Mouse (Mus musculus) left cerebral cortex, adult 18-20 months (tissue): Measurements from ENCODE around the gene Vmn1r197. TPM values are rescaled to one million over a fixed set of nuclear protein-coding genes. Genes with fewer than 3 reads are reported as not detected.
A peak's percentile ranks its signal among the peaks of the same experiment; 100 is the strongest.
"Not testable (repeated sequence)": the region's sequence is repeated elsewhere in the genome, so short reads cannot be mapped to it uniquely, and the experiment has no call there.

ENCODE experiments used
- DNase-seq, 2 experiments: peaks; one replicate each; pipeline ENCODE4 v3.0.0; 2021 to 2022; ENCODE audit warnings: low spot score in 2 of 2, mixed read lengths in 1 of 2
- long read RNA-seq, 2 experiments: library from polyadenylated mRNA; stranded (forward); transcript quantifications; one replicate each; pipeline ENCODE4 v2.0.0; 2021
- total RNA-seq, 2 experiments: library from RNA; stranded (reverse); gene quantifications; 2 replicates each; pipeline ENCODE4 v1.2.3; 2021

Gene Vmn1r197
- total RNA-seq = not detected
- long read RNA-seq, experiment 1 = 0 reads
- long read RNA-seq, experiment 2 = 0 reads

DNA sequence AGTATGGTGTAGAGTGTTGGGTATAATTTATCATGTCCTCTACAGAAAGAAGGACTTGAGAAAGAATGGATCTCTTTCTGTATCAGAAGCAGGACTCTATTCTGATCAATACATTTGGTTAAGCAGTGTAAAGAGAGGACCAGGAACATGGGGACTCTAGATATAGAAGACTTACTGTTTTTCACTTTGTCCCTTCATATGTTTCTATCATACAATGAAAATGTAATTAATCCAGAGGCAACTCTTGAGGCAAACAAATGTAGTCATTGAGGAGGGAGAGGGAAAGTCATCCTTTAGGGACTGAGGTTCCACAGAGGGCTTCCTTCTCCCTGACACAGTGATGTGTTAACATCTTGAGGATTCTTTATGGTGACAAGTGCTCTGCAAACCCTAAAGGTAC, at the start of gene Vmn1r197:
Gene Vmn1r197, plus strand, starts transcription at position 301 of the 400 bp plus-strand sequence.
- DNase-seq = no peak

- DNase-seq = no peak
These were observed 39.8 kb upstream of the Vmn1r197 start for GRCm38 (mm10) chr13:22284578-22284977.

DNA sequence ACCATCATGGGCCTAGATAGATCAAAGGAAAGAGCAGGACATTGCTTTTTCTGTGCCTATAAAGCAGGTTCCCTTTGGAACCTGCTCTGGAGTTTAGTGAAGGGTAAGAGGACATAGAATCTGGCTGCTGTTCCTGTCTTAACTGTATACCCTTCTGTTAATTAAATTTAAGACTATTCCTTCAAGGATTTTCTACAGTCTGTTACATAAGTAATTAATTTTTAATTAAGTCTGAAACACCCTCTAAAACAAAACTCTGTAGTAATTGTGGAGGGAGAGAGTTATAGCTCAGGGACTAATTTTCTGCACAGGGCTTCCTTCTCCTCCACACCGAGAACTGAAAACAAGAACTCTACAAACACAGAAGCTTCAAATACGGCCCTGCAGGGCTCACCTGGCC, 34.8 kb upstream of the Vmn1r197 start, which contains the start of gene Vmn1r196:
Gene Vmn1r196, plus strand, starts transcription at position 301 of the 400 bp plus-strand sequence.
- DNase-seq = no peak

DNA sequence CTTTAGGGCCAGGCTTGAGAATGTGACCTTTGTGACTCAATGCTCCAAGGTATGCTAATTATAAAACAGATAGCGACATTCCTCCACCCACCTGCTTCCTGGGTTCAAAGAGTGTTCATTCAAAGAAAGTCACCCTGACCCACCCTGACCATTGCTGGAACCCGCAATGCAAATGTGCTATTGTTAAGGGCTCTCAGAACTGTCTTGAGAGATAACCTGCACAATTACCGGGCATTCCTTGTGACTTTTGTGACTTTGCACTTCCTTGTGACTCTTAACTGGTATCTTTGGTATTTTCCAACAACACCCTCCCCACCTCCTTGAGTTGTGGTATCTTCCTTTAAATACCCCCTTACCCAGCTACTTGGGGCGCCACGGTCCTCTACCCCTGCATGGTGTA, 16.3 kb upstream of the Vmn1r197 start:
- not testable (repeated sequence) for DNase-seq

DNA sequence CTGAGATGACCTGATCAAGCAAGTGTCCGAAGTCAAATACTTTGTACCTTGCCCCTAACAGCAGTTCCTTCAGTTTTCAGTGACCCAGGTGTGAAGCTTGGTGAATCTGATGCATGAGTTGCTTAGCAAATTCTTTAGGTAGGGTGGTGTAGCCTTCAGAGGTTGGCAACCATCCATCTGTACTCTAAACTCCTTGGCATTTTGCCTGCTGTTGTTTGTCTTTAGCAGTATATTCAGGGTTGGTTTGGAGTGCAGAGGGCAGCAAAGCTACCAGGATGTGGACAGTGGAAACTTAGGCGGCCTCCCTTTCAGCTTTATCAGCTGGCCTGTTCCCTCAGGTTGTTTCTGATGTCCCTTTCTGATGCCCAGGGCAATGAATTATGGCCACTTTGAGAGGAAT, 9.0 kb upstream of the Vmn1r197 start:
- no peak for DNase-seq

GRCm38 (mm10) chr13:22317366-22317765, 7.0 kb upstream of the Vmn1r197 start:
- DNase-seq = no peak

DNA sequence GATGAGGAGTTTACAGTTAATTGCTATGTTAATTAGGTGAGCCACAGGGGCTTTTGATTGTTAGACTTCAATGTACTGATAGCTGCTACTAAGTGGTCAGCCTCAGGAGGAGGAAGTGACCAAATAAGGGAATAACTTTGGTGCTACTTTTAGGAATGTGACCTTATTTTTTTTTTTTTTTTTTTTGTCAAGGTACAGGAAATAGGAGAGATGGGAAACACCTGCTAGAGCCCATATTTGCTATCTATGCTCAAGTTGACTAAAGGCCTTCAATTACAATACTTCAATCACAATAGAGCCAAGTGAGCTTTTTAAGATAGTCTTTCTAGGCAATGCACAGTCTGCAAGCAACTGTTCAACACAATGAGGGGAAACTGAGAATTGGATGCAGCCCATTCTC, 4.3 kb upstream of the Vmn1r197 start:
- no peak for DNase-seq

GRCm38 (mm10) chr13:22333269-22333668, 8.9 kb downstream of the Vmn1r197 start:
- DNase-seq = no peak

- DNase-seq = no peak
These were observed 11.2 kb downstream of the Vmn1r197 start for GRCm38 (mm10) chr13:22335565-22335964.

- DNase-seq = no peak
These were observed 25.7 kb downstream of the Vmn1r197 start, which contains the start of gene Vmn1r198 for GRCm38 (mm10) chr13:22350064-22350463. Vmn1r198 (plus strand) TSS chr13:22350364.

DNA sequence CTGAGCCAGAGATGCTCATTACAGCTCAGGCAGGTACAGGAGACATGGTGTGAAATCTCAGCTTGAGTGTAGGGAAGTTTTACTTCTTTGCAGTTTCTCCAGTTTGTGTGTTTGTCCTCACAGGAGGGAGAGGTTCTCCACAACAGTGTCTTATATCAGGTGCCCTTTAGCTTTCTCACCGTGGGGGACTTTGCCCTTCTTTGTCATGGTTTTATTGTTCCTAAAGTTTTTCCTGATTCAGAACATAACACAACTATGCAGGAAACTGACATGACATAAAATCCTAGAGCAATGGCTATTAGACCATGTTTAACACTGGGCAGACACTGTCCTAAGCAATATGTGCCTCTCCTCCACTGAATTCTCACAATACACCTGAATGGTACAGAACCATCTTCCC, 26.4 kb downstream of the Vmn1r197 start:
- no peak for DNase-seq

DNA sequence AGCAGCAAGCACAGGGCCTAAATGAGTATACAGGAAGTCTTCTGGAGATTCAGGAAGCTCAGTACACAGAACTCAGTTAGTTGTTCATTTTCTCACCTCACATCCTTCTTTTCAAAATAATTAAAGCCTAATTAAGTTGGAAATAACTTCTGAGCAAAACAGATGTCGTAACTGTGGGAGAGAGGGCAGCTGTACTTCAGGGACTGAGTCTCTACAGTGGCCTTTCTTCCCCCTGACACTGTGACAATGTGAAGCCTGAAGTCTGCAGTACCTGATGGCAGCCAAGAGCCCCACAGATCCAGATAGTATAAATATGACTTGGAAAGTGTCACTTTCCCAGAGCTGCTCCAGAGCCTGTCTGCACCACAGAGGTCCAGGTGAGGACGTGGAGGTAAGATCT, 55.1 kb downstream of the Vmn1r197 start, which contains the start of gene Vmn1r199:
Gene Vmn1r199, plus strand, starts transcription at position 301 of the 400 bp plus-strand sequence.
- no peak for DNase-seq

GRCm38 (mm10) chr13:22381128-22381527, 56.7 kb downstream of the Vmn1r197 start:
- DNase-seq = peak; percentile 10 to 14

Other genes with a start within 250 kb of the Vmn1r197 start
- not detected for gene Vmn1r188, start 240.1 kb upstream of the Vmn1r197 start, total RNA-seq
- gene Vmn1r189, start 218.8 kb upstream of the Vmn1r197 start, total RNA-seq = not detected
- not detected for gene Vmn1r191, start 140.6 kb upstream of the Vmn1r197 start, total RNA-seq
- not detected for gene Vmn1r192, start 133.4 kb upstream of the Vmn1r197 start, total RNA-seq
- not detected for gene Vmn1r193, start 101.4 kb upstream of the Vmn1r197 start, total RNA-seq
- gene Vmn1r194, start 80.4 kb upstream of the Vmn1r197 start, total RNA-seq = not detected
- gene Vmn1r195, start 54.1 kb upstream of the Vmn1r197 start, total RNA-seq = not detected
- gene Vmn1r196, start 34.7 kb upstream of the Vmn1r197 start, total RNA-seq = not detected
- not detected for gene Vmn1r198, start 25.8 kb downstream of the Vmn1r197 start, total RNA-seq
- not detected for gene Vmn1r199, start 55.2 kb downstream of the Vmn1r197 start, total RNA-seq
- not detected for gene Vmn1r200, start 65.8 kb downstream of the Vmn1r197 start, total RNA-seq
- not detected for gene Vmn1r201, start 147.3 kb downstream of the Vmn1r197 start, total RNA-seq
- under 1 TPM in 1 of 2 experiments, not detected in 1; 0.09 TPM for gene Vmn1r202, start 180.8 kb downstream of the Vmn1r197 start, total RNA-seq
- gene Vmn1r203, start 193.5 kb downstream of the Vmn1r197 start, total RNA-seq = not detected
- not detected for gene Vmn1r204, start 228.6 kb downstream of the Vmn1r197 start, total RNA-seq